Mouse (Mus musculus) frontal cortex, adult 2 months (tissue): ENCODE measurements around the gene Mylpf. TPM values are rescaled to one million over a fixed set of nuclear protein-coding genes. Genes with fewer than 3 reads are reported as not detected.
"Not testable (repeated sequence)": the region's sequence is repeated elsewhere in the genome, so short reads cannot be mapped to it uniquely, and the experiment has no call there.

Experiments
- DNase-seq, 2 experiments: peaks; one replicate each; pipeline ENCODE4 v3.0.0; 2022; ENCODE audit warnings: low spot score in 1 of 2; ENCODE audit errors: extremely low spot score in 1 of 2
- polyA plus RNA-seq: library from polyadenylated mRNA; depleted of rRNA; stranded (reverse); fragments of >200 nt; gene quantifications from 2 replicates; pipeline ENCODE4 v1.2.3, GENCODE M21; 2012; rRNA removed

Mylpf gene
- polyA plus RNA-seq: 1.6 and 3.0 TPM in 2 replicates

- DNase-seq: peak; percentile 96 to 98
Observed at GRCm38 (mm10) chr7:127208553-127209438, at the start of gene Mylpf. Mylpf (plus strand) TSS chr7:127208890.

- DNase-seq: no peak
Observed at GRCm38 (mm10) chr7:127162546-127162945, 46.1 kb upstream of the Mylpf start.

- no peak for DNase-seq
Observed at GRCm38 (mm10) chr7:127164002-127164401, 44.7 kb upstream of the Mylpf start.

- no peak for DNase-seq
Observed at GRCm38 (mm10) chr7:127165607-127166493, 42.8 kb upstream of the Mylpf start.

- no peak for DNase-seq
Observed at GRCm38 (mm10) chr7:127166501-127166900, 42.2 kb upstream of the Mylpf start.

- no peak for DNase-seq
Observed at GRCm38 (mm10) chr7:127176937-127177336, 31.8 kb upstream of the Mylpf start.

- no peak for DNase-seq
Observed at GRCm38 (mm10) chr7:127180783-127181182, 27.9 kb upstream of the Mylpf start.

GRCm38 (mm10) chr7:127181724-127182123 lies 27.0 kb upstream of the Mylpf start:
- DNase-seq: not testable (repeated sequence)

- DNase-seq: no peak
Observed at GRCm38 (mm10) chr7:127183345-127183744, 25.3 kb upstream of the Mylpf start.

- no peak for DNase-seq
Observed at GRCm38 (mm10) chr7:127183828-127184227, 24.9 kb upstream of the Mylpf start.

GRCm38 (mm10) chr7:127184720-127185119 lies 24.0 kb upstream of the Mylpf start:
- DNase-seq: no peak

GRCm38 (mm10) chr7:127185601-127186000 lies 23.1 kb upstream of the Mylpf start:
- DNase-seq: no peak

- DNase-seq: no peak
Observed at GRCm38 (mm10) chr7:127187351-127187750, 21.3 kb upstream of the Mylpf start.

GRCm38 (mm10) chr7:127188305-127189276 lies 20.1 kb upstream of the Mylpf start:
- no peak for DNase-seq

- DNase-seq: no peak
Observed at GRCm38 (mm10) chr7:127190672-127191071, 18.0 kb upstream of the Mylpf start.

GRCm38 (mm10) chr7:127192989-127193388 lies 15.7 kb upstream of the Mylpf start:
- DNase-seq: no peak

- DNase-seq: no peak
Observed at GRCm38 (mm10) chr7:127194011-127194632, 14.6 kb upstream of the Mylpf start.

GRCm38 (mm10) chr7:127194633-127195029 lies 14.1 kb upstream of the Mylpf start:
- no peak for DNase-seq

GRCm38 (mm10) chr7:127195544-127196295 lies 13.0 kb upstream of the Mylpf start, which contains the start of gene Cd2bp2:
Cd2bp2 (minus strand) TSS chr7:127196050.
- peak; percentile 98 for DNase-seq
